ENCODE assay signal across 14 mouse cellular contexts in the genomic region with DNA sequence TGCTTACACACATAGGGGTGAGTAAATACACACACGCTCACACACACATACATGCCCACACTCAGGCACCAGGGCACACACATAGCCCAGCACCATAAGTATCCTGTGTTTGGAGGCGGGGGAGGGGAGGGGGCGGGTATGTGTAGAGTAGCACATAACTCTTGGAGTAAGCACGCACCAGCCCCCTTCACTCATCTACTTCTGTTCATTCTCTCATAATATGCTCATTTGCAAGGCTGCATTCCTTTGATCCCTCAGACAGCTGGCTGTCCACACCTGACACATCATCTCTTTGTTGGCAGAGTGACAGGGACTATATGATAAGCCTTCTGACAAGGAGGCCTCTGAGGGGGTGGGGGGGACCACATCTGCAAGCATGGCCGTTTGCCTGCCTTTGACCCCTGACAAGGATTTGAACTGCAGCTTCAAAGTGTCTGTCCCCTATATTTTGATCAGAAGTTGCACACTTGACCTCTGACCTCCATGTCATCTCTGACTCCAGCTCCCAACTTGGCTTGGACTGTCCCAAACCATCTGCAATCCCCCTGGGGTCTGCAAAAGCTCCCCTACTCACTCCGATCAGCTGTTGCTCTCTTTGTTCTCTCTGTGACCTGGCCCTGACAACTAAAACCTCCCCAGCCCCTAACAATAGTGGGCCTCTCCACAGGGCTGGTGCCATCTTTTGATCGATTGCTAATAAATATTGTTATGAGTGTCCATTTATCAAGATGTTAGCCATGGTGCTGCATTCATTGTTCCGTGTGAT.
DNase-seq lines count a peak whose midpoint lies in the region; ATAC-seq lines count a peak whose summit lies in the region.
"Had no signal": no experiment of that assay in that cellular context is flagged by ENCODE, and none has a peak within 500 bp of the region (broad histone marks: within the 10 kb centered on the region; RNA-seq: fewer than 3 reads in every experiment).

No protein-coding gene starts in this region.

- no peaks in the 10 kb centered on the region for H3K4me1 ChIP-seq in embryonic facial prominence, embryonic 11.5 days (ENCODE audit: control insufficient read depth, insufficient read depth, low read length)
- peaks cover 15% of the 10 kb centered on the region for H3K4me1 ChIP-seq in embryonic facial prominence, embryonic 10.5 days
- H3K4me1 ChIP-seq in lung, embryonic 16.5 days (replicated peaks; ENCODE audit: control insufficient read depth, insufficient read depth, low read length): peaks cover 6% of the 10 kb centered on the region
- H3K4me1 ChIP-seq in hindbrain, embryonic 10.5 days (replicated peaks): peaks cover 22% of the 10 kb centered on the region
- peaks cover 9% of the 10 kb centered on the region for H3K4me1 ChIP-seq in limb, embryonic 13.5 days

- H3K36me3 ChIP-seq in embryonic facial prominence, embryonic 11.5 days (replicated peaks; ENCODE audit: control insufficient read depth, insufficient read depth, low read depth, low read length): no peaks in the 10 kb centered on the region
- H3K36me3 ChIP-seq in embryonic facial prominence, embryonic 10.5 days (replicated peaks): no peaks in the 10 kb centered on the region
- H3K36me3 ChIP-seq in lung, embryonic 16.5 days (ENCODE audit: control insufficient read depth, insufficient read depth, low read length): no peaks in the 10 kb centered on the region
- H3K36me3 ChIP-seq in hindbrain, embryonic 10.5 days: no peaks in the 10 kb centered on the region
- H3K36me3 ChIP-seq in limb, embryonic 13.5 days: no peaks in the 10 kb centered on the region

- DNase-seq in embryonic facial prominence, embryonic 11.5 days (ENCODE audit: low spot score): no peak
- no peak for DNase-seq in embryonic facial prominence, embryonic 10.5 days (ENCODE audit: low spot score)
- DNase-seq in lung, postnatal 25 days (ENCODE audit: low spot score): no peak
- peak; percentile 65 for DNase-seq in hindbrain, embryonic 10.5 days (ENCODE audit: low spot score)
- no peak for DNase-seq in cerebellum, postnatal 14 days
- no peak for DNase-seq in adrenal gland, postnatal 36 days
- DNase-seq: cerebellum, postnatal 10 days; kidney, postnatal 10 days; liver; spleen, adult 18-20 months had no signal

- H3K9ac ChIP-seq in embryonic facial prominence, embryonic 11.5 days (replicated peaks; ENCODE audit: low read length): no peak overlapping the region
- no peak overlapping the region for H3K9ac ChIP-seq in lung, embryonic 16.5 days (ENCODE audit: low read length)
- H3K9ac ChIP-seq in limb, embryonic 13.5 days: no peak overlapping the region

- no peak overlapping the region for H3K4me3 ChIP-seq in embryonic facial prominence, embryonic 11.5 days (ENCODE audit: low read depth, low read length)
- H3K4me3 ChIP-seq in embryonic facial prominence, embryonic 10.5 days: no peak overlapping the region
- H3K4me3 ChIP-seq in lung, embryonic 16.5 days (ENCODE audit: low read length): no peak overlapping the region
- no peak overlapping the region for H3K4me3 ChIP-seq in hindbrain, embryonic 10.5 days
- no peak overlapping the region for H3K4me3 ChIP-seq in limb, embryonic 13.5 days
- H3K4me3 ChIP-seq: erythroblast, embryonic 14.5 days had no signal

- no peak overlapping the region for H3K4me2 ChIP-seq in embryonic facial prominence, embryonic 11.5 days (ENCODE audit: low read depth, low read length)
- no peak overlapping the region for H3K4me2 ChIP-seq in lung, embryonic 16.5 days (ENCODE audit: low read depth, low read length)
- H3K4me2 ChIP-seq in limb, embryonic 13.5 days (replicated peaks): no peak overlapping the region

- no peaks in the 10 kb centered on the region for H3K27me3 ChIP-seq in embryonic facial prominence, embryonic 11.5 days (ENCODE audit: control insufficient read depth, insufficient read depth, low read length)
- H3K27me3 ChIP-seq in embryonic facial prominence, embryonic 10.5 days (replicated peaks; ENCODE audit: low read depth, poor library complexity, severe bottlenecking): no peaks in the 10 kb centered on the region
- H3K27me3 ChIP-seq in lung, embryonic 16.5 days (ENCODE audit: control insufficient read depth, insufficient read depth, low read depth, low read length): no peaks in the 10 kb centered on the region
- H3K27me3 ChIP-seq in hindbrain, embryonic 10.5 days (ENCODE audit: insufficient read depth, poor library complexity, severe bottlenecking): no peaks in the 10 kb centered on the region
- no peaks in the 10 kb centered on the region for H3K27me3 ChIP-seq in limb, embryonic 13.5 days
- H3K27me3 ChIP-seq: Patski had no signal

- H3K9me3 ChIP-seq in embryonic facial prominence, embryonic 11.5 days (replicated peaks; ENCODE audit: control insufficient read depth, low read length): no peaks in the 10 kb centered on the region
- H3K9me3 ChIP-seq in embryonic facial prominence, embryonic 10.5 days: no peaks in the 10 kb centered on the region
- H3K9me3 ChIP-seq in lung, embryonic 16.5 days (ENCODE audit: control insufficient read depth, low read length): peaks cover 3% of the 10 kb centered on the region
- H3K9me3 ChIP-seq in hindbrain, embryonic 10.5 days: no peaks in the 10 kb centered on the region
- H3K9me3 ChIP-seq in limb, embryonic 13.5 days: no peaks in the 10 kb centered on the region

- WGBS in embryonic facial prominence, embryonic 11.5 days: 77% methylated on average over 8 of the region's 8 CpGs
- 74% methylated on average over 8 of the region's 8 CpGs for WGBS in embryonic facial prominence, embryonic 10.5 days
- WGBS in lung, embryonic 16.5 days: 41% methylated on average over 8 of the region's 8 CpGs
- WGBS in hindbrain, embryonic 10.5 days: 49% methylated on average over 8 of the region's 8 CpGs
- 72% methylated on average over 8 of the region's 8 CpGs for WGBS in limb, embryonic 13.5 days

- peak; percentile 59; the same call in 1 of the 2 replicates for ATAC-seq in embryonic facial prominence, embryonic 11.5 days (replicated peaks; ENCODE audit: insufficient number of reproducible peaks, low FRiP score, low TSS enrichment, low read depth)
- peak; percentile 85 for ATAC-seq in lung, embryonic 16.5 days (ENCODE audit: low read depth)
- ATAC-seq in limb, embryonic 13.5 days (ENCODE audit: low FRiP score, low read depth): peak; percentile 51
- ATAC-seq: Patski had no signal

- no peak overlapping the region for H3K27ac ChIP-seq in embryonic facial prominence, embryonic 11.5 days (replicated peaks; ENCODE audit: low read depth, low read length)
- H3K27ac ChIP-seq in embryonic facial prominence, embryonic 10.5 days (replicated peaks): no peak overlapping the region; the same call in 1 of the 2 replicates
- H3K27ac ChIP-seq in lung, embryonic 16.5 days (ENCODE audit: low read length): no peak overlapping the region
- H3K27ac ChIP-seq in hindbrain, embryonic 10.5 days: peak overlapping the region; percentile 50
- H3K27ac ChIP-seq in limb, embryonic 13.5 days: no peak overlapping the region
